1 mouse cellular context compared by ENCODE assay signal in the genomic region with DNA sequence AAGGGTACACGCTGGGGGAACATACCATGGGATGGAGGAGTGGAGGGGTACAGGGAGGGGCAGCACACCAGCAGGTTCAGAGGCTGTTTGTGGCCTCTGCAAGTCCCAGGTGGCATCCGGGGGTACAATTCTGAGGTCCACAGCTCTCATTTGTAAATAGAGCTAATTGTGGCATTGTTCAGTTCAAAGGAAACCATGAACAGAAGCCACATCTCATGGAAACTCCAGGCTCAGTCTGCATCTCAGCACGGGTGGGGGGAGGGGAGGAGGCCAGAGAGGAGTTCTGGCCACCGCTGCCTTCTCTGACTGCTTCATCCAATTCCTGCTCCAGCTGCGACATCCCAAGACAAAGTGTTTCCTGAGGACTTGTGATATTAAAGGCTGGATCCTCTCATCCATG.
A peak's percentile ranks its signal among the peaks of the same experiment; 100 is the strongest.
TF ChIP-seq lines count a peak whose summit lies in the region.

No protein-coding gene starts in this region.

TF ChIP-seq in CH12.LX, 34 proteins besides CTCF, POLR2A, EP300 and RAD21 (continued from another document):
- TF ChIP-seq JUN (IDR thresholded peaks at IDR 0.05; ENCODE audit: insufficient read depth, low read depth, low read length) (no peak), CHD2 (IDR thresholded peaks at IDR 0.05; ENCODE audit: low read length) (peak; percentile 84), ETS1 (conservative IDR thresholded peaks at IDR 0.05; ENCODE audit: low read depth, low read length) (peak; percentile 66; the same call in 1 of the 2 replicates), USF1 (IDR thresholded peaks at IDR 0.05; ENCODE audit: low read depth, low read length) (no peak), MXI1 (IDR thresholded peaks at IDR 0.05; ENCODE audit: low read depth, low read length) (no peak), TCF12 (IDR thresholded peaks at IDR 0.05; ENCODE audit: low read depth, low read length) (peak; percentile 54), MYC (IDR thresholded peaks at IDR 0.05; ENCODE audit: low read depth, low read length) (no peak), MEF2A (IDR thresholded peaks at IDR 0.05; ENCODE audit: borderline replicate concordance, low read depth, low read length) (peak; percentile 82)
